Mouse (Mus musculus) G1E (cell line): ENCODE measurements at regions not wholly inside any gene's neighbourhood (a gene's known extent, or its start where the extent isn't known, plus 50 kb on each side); places are given as distances from the start of the nearest gene placed in this dataset.

ENCODE experiments used
- CTCF ChIP-seq: IDR thresholded peaks from 2 replicates; pipeline ENCODE4 v1.5.1; 2012; ENCODE audit warnings: low read depth, low read length, inconsistent platforms, mixed read lengths
- GATA1 ChIP-seq: IDR thresholded peaks from 2 replicates; pipeline ENCODE4 v1.6.1; 2012; ENCODE audit warnings: borderline replicate concordance, low read length, inconsistent platforms, mixed read lengths
- GATA2 ChIP-seq: IDR thresholded peaks from 2 replicates; pipeline ENCODE4 v1.6.1; 2012; ENCODE audit warnings: low read depth, low read length, inconsistent platforms, borderline replicate concordance
- TAL1 ChIP-seq: conservative IDR thresholded peaks from 2 replicates; pipeline ENCODE4 v1.6.1; 2012; ENCODE audit warnings: low read depth, low read length, inconsistent platforms, mixed read lengths

DNA sequence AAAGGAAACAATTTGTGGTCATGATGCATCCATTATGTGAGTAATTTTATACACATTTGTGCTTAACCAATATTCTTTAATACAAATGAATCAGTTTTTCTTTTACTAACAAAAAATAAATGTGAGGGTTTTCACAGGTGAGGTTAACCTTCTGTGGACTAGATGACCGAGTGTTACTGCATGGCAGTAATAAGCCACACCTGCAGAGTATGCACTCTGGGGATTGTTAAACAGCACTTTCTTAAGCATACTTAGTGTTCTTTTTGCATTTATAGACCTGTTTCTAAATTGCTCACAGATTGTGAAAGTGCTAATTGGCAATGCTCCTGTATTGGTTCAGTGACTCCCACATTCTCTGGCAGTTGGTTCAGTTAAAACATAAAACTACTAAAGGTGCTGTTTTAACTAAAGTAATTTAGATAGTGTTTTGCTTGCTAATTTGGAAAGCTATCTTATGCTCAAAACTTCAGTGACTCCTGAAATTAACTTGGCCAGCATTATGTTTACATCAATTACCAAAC, 125.4 kb downstream of the Plod2 start:
- TF ChIP-seq CTCF (no peak), TAL1 (no peak), GATA1 (no peak), GATA2 (no peak)
